Mouse (Mus musculus): ENCODE measurements around the gene Cirbp. TPM values are rescaled to one million over a fixed set of nuclear protein-coding genes. Genes with fewer than 3 reads are reported as not detected.
"Not testable (repeated sequence)": the region's sequence is repeated elsewhere in the genome, so short reads cannot be mapped to it uniquely, and the experiment has no call there.

The Cirbp gene
- total RNA-seq, 2 experiments from 2014 or later, result 88.3 to 103 TPM

- TF ChIP-seq CTCF (conservative IDR thresholded peaks at IDR 0.05), result no peak
- DNase-seq (ENCODE audit: low spot score in 2 of 2), result no peak
- Histone ChIP-seq H3K27ac (peak overlapping the region; percentile 84), H3K4me3 (peak overlapping the region; percentile 61)
These were observed 1.4 kb upstream of the Cirbp start for GRCm38 (mm10) chr10:80164161-80164997.

GRCm38 (mm10) chr10:80164998-80165344, 814 bp upstream of the Cirbp start:
- H3K27ac ChIP-seq, result peak overlapping the region; percentile 84
- peak overlapping the region; percentile 61 for H3K4me3 ChIP-seq
- peak; percentile 94 to 96 for DNase-seq (ENCODE audit: low spot score in 2 of 2)
- TF ChIP-seq CTCF (conservative IDR thresholded peaks at IDR 0.05), result peak; percentile 100

GRCm38 (mm10) chr10:80166136-80166535, 351 bp downstream of the Cirbp start:
- H3K27ac ChIP-seq, result peak overlapping the region; percentile 85
- not testable (repeated sequence) for DNase-seq (ENCODE audit: low spot score in 2 of 2); H3K4me3 ChIP-seq

- peak overlapping the region; percentile 98 for H3K27ac ChIP-seq
- DNase-seq (ENCODE audit: low spot score in 2 of 2), result peak; percentile 98 to 99
- peak overlapping the region; percentile 94 for H3K4me3 ChIP-seq
- TF ChIP-seq CTCF (conservative IDR thresholded peaks at IDR 0.05), result no peak
These were observed 1.8 kb downstream of the Cirbp start for GRCm38 (mm10) chr10:80167460-80168037.

GRCm38 (mm10) chr10:80168038-80168661, 2.4 kb downstream of the Cirbp start:
- DNase-seq (ENCODE audit: low spot score in 2 of 2), result peak; percentile 90 to 93
- TF ChIP-seq CTCF (conservative IDR thresholded peaks at IDR 0.05), result no peak
- H3K4me3 ChIP-seq, result peak overlapping the region; percentile 94
- H3K27ac ChIP-seq, result peak overlapping the region; percentile 98

- Histone ChIP-seq H3K27ac (peak overlapping the region; percentile 98; the same call in 1 of the 2 replicates), H3K4me3 (peak overlapping the region; percentile 94)
- no peak for TF ChIP-seq CTCF (conservative IDR thresholded peaks at IDR 0.05)
- no peak for DNase-seq (ENCODE audit: low spot score in 2 of 2)
These were observed 3.3 kb downstream of the Cirbp start for GRCm38 (mm10) chr10:80169070-80169469.

GRCm38 (mm10) chr10:80169651-80170050, 3.9 kb downstream of the Cirbp start:
- no peak for DNase-seq (ENCODE audit: low spot score in 2 of 2)

GRCm38 (mm10) chr10:80170052-80170451, 4.3 kb downstream of the Cirbp start:
- Histone ChIP-seq H3K4me3 (no peak overlapping the region), H3K27ac (peak overlapping the region; percentile 92)
- TF ChIP-seq CTCF (conservative IDR thresholded peaks at IDR 0.05), result no peak
- no peak for DNase-seq (ENCODE audit: low spot score in 2 of 2)

More at GRCm38 (mm10) chr10:80169651-80170050, 3.9 kb downstream of the Cirbp start:
- TF ChIP-seq CTCF (conservative IDR thresholded peaks at IDR 0.05), result no peak
- 0 out of 2 replicates have a peak overlapping the region, but pooled peaks have one; percentile 92 for H3K27ac ChIP-seq
- H3K4me3 ChIP-seq, result no peak overlapping the region

- H3K27ac ChIP-seq, result peak overlapping the region; percentile 92
- DNase-seq (ENCODE audit: low spot score in 2 of 2), result no peak
- H3K4me3 ChIP-seq, result no peak overlapping the region
- TF ChIP-seq CTCF (conservative IDR thresholded peaks at IDR 0.05), result no peak
These were observed 4.8 kb downstream of the Cirbp start for GRCm38 (mm10) chr10:80170601-80171021.

GRCm38 (mm10) chr10:80171252-80171651, 5.5 kb downstream of the Cirbp start:
- no peak for TF ChIP-seq CTCF (conservative IDR thresholded peaks at IDR 0.05)
- DNase-seq (ENCODE audit: low spot score in 2 of 2), result no peak
- Histone ChIP-seq H3K4me3 (no peak overlapping the region), H3K27ac (peak overlapping the region; percentile 92)

GRCm38 (mm10) chr10:80171760-80172526, 6.2 kb downstream of the Cirbp start:
- H3K27ac ChIP-seq, result peak overlapping the region; percentile 92
- H3K4me3 ChIP-seq, result peak overlapping the region; percentile 86
- DNase-seq (ENCODE audit: low spot score in 2 of 2), result peak in 1 of 2 experiments; percentile 35
- no peak for TF ChIP-seq CTCF (conservative IDR thresholded peaks at IDR 0.05)

- no peak for TF ChIP-seq CTCF (conservative IDR thresholded peaks at IDR 0.05)
- peak; percentile 84 to 91 for DNase-seq (ENCODE audit: low spot score in 2 of 2)
- Histone ChIP-seq H3K4me3 (peak within 1 kb of the TSS; percentile 86), H3K27ac (peak within 1 kb of the TSS; percentile 92)
These were observed 6.9 kb downstream of the Cirbp start, which contains the start of gene 1600002K03Rik for GRCm38 (mm10) chr10:80172527-80173292. 1600002K03Rik (plus strand) TSS chr10:80172944.

Data from layer of hippocampus, adult 2 months (tissue).